Mouse (Mus musculus) bone marrow, adult 2 months (tissue): ENCODE results near the gene Smpd3.

Experiments
- CTCF ChIP-seq: fragments of 200-500 bp; IDR thresholded peaks from 2 replicates; pipeline ENCODE4 v1.5.1; 2011; ENCODE audit warnings: low read length, control low read depth; ENCODE audit not compliant: control insufficient read depth, insufficient read depth
- POLR2A ChIP-seq: fragments of 200-500 bp; IDR thresholded peaks from 2 replicates; pipeline ENCODE4 v1.6.1; 2011; ENCODE audit warnings: low read depth, mild to moderate bottlenecking, control low read depth, low read length, borderline replicate concordance; ENCODE audit not compliant: control insufficient read depth

GRCm38 (mm10) chr8:106268710-106269346 lies 69.0 kb downstream of the Smpd3 start:
- no peak for TF ChIP-seq POLR2A
- TF ChIP-seq CTCF: no peak
